Mouse (Mus musculus): ENCODE data around the gene Dido1. TPM values are rescaled to one million over a fixed set of nuclear protein-coding genes. Genes with fewer than 3 reads are reported as not detected.

Dido1 gene
- polyA plus RNA-seq, 1 experiment from 2014 or later = 31.7 TPM

- no peaks in the 10 kb centered on the region for H3K9me3 ChIP-seq
- ATAC-seq (ENCODE audit: borderline replicate concordance, extremely low read depth, low FRiP score, low TSS enrichment) = no peak
- no peaks in the 10 kb centered on the region for H3K4me1 ChIP-seq
- H3K27me3 ChIP-seq = no peaks in the 10 kb centered on the region
- no peak overlapping the region for H3K4me2 ChIP-seq
- H3K9ac ChIP-seq = no peak overlapping the region
- H3K36me3 ChIP-seq = peaks cover 9% of the 10 kb centered on the region
- no peak overlapping the region for H3K27ac ChIP-seq
- H3K4me3 ChIP-seq = no peak overlapping the region
- 89% methylated on average over 5 of the region's 5 CpGs for WGBS
These were observed 49.3 kb downstream of the Dido1 start for GRCm38 (mm10) chr2:180660521-180660920.

DNA sequence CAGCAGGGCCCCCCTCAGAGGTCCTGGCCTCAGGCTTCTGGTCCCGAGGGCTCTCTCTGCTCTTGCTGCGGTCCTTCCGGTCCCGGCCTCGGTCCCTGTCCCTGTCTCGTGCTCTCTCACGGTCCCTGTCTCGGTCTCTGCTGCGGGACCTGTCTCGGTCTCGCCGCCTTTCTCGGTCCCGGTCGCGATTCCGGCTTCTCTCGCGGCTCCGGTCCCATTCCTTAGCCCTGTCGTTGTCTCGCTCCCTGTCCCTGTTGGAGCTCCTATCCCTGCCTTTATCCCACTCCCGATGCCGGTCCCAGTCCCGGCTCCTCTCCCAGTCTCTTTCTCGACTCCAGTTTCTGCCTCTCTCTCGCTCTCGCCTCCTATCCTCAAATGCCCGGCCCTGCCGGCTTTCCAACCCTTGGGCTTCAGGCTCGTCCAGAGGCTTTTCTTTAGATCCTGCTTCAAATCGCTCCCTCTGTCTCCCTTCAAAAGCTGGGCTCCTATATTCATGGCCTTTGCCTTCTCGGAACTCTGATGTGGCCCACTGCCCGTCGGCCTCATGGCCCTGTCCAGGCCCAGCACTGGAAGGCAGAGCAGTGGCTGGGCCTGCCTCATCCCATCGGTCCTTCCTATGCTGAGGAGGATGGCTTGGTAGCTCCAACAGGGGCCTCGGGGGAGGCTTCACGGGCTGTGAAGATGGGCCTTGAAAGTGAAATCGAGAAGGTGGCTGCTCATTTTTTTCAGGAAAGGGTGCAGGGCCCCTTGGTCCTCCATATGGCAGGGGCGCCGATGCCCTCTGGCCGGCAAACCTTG is 50.2 kb downstream of the Dido1 start:
- Histone ChIP-seq H3K36me3 (peaks cover 9% of the 10 kb centered on the region; the same call in 1 of the 2 replicates), H3K27me3 (no peaks in the 10 kb centered on the region), H3K9me3 (no peaks in the 10 kb centered on the region), H3K9ac (0 out of 2 replicates have a peak overlapping the region, but pooled peaks have one; percentile 13), H3K4me2 (peak overlapping the region; percentile 13), H3K27ac (no peak overlapping the region), H3K4me1 (no peaks in the 10 kb centered on the region), H3K4me3 (no peak overlapping the region)
- 36% methylated on average over 42 of the region's 42 CpGs for WGBS
- no peak for ATAC-seq (ENCODE audit: borderline replicate concordance, extremely low read depth, low FRiP score, low TSS enrichment)

DNA sequence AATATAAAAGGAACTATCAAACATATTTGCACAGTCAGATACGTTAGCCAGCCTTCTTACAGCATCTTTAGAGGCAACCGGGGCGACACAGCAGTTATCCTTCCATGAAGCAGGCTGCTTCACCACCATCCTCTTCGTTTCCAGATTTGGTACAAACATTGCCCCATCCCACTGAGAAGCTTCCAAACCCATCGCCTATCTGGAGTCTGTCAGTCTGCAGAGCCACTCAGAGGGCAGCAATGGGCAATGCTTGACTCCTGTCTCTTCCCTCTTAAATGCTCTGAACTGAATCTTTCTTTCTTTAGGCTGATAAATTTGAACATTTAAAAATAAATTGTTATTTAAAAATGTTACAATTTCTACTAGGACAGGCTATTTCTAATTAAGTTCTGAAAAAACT is 51.4 kb downstream of the Dido1 start:
- Histone ChIP-seq H3K4me2 (no peak overlapping the region), H3K27me3 (no peaks in the 10 kb centered on the region), H3K27ac (no peak overlapping the region), H3K9ac (no peak overlapping the region), H3K36me3 (peaks cover 9% of the 10 kb centered on the region; the same call in 1 of the 2 replicates), H3K4me1 (no peaks in the 10 kb centered on the region), H3K4me3 (no peak overlapping the region), H3K9me3 (no peaks in the 10 kb centered on the region)
- no peak for ATAC-seq (ENCODE audit: borderline replicate concordance, extremely low read depth, low FRiP score, low TSS enrichment)
- WGBS = 90% methylated on average over 5 of the region's 5 CpGs

DNA sequence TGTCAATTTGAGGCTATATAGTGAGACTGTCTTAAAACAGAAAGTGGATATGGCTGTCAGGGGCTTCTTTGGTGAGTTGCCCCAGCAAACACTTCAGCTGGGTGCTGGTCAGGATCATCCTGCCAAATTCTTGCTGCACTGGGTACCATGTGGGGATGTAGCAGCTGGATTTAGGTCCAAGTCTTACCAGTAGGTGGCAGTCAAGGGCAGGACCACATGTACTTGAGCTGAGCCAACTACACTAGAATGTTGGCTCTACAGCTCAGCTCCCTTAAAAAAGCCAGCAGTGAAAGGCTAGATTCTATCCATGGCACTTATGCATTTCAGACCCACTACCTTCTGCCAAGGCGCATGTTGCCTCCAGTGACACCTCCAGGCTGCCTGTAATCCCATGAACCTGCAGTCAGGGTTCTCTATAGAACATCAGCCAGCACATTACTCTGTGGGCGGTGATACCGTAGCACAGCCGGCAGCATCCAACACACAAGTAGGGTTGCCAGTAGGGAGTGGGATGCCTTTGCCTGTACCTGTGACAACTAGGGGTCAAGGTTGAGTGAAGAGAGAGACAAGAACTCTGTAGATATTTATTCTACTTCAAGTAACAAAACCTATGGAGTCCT is 52.3 kb downstream of the Dido1 start:
- WGBS = 71% methylated on average over 4 of the region's 4 CpGs
- Histone ChIP-seq H3K4me2 (no peak overlapping the region), H3K9me3 (no peaks in the 10 kb centered on the region), H3K36me3 (peaks cover 8% of the 10 kb centered on the region; the same call in 1 of the 2 replicates), H3K4me3 (no peak overlapping the region), H3K27me3 (no peaks in the 10 kb centered on the region; the same call in 1 of the 2 replicates), H3K9ac (no peak overlapping the region), H3K4me1 (no peaks in the 10 kb centered on the region), H3K27ac (no peak overlapping the region)
- ATAC-seq (ENCODE audit: borderline replicate concordance, extremely low read depth, low FRiP score, low TSS enrichment) = no peak

GRCm38 (mm10) chr2:180655150-180655549 is 54.6 kb downstream of the Dido1 start:
- ATAC-seq (ENCODE audit: borderline replicate concordance, extremely low read depth, low FRiP score, low TSS enrichment) = no peak
- Histone ChIP-seq H3K36me3 (no peaks in the 10 kb centered on the region), H3K4me2 (no peak overlapping the region), H3K4me3 (no peak overlapping the region), H3K4me1 (no peaks in the 10 kb centered on the region), H3K9ac (no peak overlapping the region), H3K27me3 (no peaks in the 10 kb centered on the region; the same call in 1 of the 2 replicates), H3K9me3 (no peaks in the 10 kb centered on the region), H3K27ac (no peak overlapping the region)
- 62% methylated on average over 6 of the region's 6 CpGs for WGBS

DNA sequence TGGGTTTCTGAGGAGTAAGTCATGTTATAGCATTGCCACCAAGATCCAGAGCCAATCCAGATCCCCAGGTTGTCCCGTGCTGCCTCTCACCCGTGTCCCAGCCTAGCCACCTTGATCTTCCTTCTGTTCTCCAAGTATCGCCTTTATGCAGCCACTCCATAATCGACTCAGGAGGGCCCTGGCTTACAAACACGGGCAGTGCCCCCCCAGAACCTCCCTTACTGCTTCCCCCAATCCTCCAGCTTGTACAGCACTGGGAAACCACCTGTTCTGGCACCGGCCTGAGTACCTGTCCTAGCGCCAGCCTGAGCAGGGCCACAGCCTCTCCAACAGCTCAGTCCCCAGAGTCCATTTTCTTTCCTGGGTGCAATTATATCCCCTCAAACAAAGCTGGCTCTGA is 55.1 kb downstream of the Dido1 start:
- H3K9me3 ChIP-seq = no peaks in the 10 kb centered on the region

DNA sequence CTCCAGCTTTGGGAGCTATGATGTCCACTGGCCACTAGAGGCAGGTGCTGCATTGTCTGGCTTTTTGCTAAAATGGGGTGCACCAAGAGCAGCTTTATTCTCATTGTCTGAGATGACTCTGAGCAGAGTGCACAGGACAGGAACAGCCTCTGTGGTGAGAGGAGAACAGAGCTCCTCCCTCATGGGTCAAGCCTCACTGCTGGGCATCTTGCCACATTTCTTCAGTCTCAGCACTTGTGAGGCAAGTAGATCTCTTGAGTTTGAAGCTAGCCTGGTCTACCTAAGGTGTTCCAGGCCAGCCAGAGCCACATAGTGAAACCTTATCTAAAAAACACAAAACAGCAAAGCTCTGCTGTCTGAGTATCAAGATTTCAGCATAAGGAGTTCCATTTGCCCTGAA is 63.0 kb downstream of the Dido1 start:
- ATAC-seq (ENCODE audit: borderline replicate concordance, extremely low read depth, low FRiP score, low TSS enrichment) = no peak
- no peak overlapping the region for H3K4me2 ChIP-seq
- H3K4me3 ChIP-seq = no peak overlapping the region
- H3K4me1 ChIP-seq = no peaks in the 10 kb centered on the region
- peaks cover 9% of the 10 kb centered on the region for H3K9me3 ChIP-seq
- peaks cover 31% of the 10 kb centered on the region for H3K27me3 ChIP-seq
- H3K27ac ChIP-seq = no peak overlapping the region
- H3K36me3 ChIP-seq = no peaks in the 10 kb centered on the region
- no peak overlapping the region for H3K9ac ChIP-seq

More for the DNA sequence above, 55.1 kb downstream of the Dido1 start:
- Histone ChIP-seq H3K4me2 (no peak overlapping the region), H3K27ac (no peak overlapping the region), H3K36me3 (no peaks in the 10 kb centered on the region), H3K9ac (no peak overlapping the region), H3K4me1 (no peaks in the 10 kb centered on the region), H3K4me3 (no peak overlapping the region), H3K27me3 (no peaks in the 10 kb centered on the region; the same call in 1 of the 2 replicates)
- WGBS = 79% methylated on average over 7 of the region's 7 CpGs
- no peak for ATAC-seq (ENCODE audit: borderline replicate concordance, extremely low read depth, low FRiP score, low TSS enrichment)

DNA sequence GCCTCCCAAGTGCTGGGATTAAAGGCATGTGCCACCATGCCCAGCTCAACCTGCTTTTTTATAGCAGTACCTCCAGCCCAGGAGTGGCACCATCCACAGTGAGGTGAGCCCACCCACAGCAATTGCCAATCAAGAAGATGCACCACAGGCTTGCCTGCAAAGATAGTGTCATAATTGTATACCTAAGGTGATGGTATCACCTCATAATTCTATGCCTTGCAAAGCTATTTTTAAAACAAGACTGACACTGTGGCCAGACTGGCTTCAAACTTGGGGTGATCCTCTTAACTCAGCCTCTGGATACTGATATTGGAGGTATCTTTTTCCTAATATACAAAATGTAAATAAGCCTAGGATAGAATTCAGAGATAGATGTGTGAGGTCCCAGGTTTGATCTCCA is 66.2 kb downstream of the Dido1 start:
- H3K9me3 ChIP-seq = peaks cover 9% of the 10 kb centered on the region
- H3K27me3 ChIP-seq = peaks cover 57% of the 10 kb centered on the region

GRCm38 (mm10) chr2:180642555-180643260 is 67.1 kb downstream of the Dido1 start, which contains the start of gene Tcfl5:
Tcfl5 (minus strand) TSS chr2:180642708.
- Histone ChIP-seq H3K9me3 (peaks cover 9% of the 10 kb centered on the region), H3K36me3 (no peaks in the 10 kb centered on the region), H3K4me1 (no peaks in the 10 kb centered on the region), H3K27me3 (peaks cover 61% of the 10 kb centered on the region), H3K9ac (no peak within 1 kb of the TSS), H3K27ac (no peak within 1 kb of the TSS), H3K4me3 (peak within 1 kb of the TSS; percentile 34), H3K4me2 (peak within 1 kb of the TSS; percentile 53)
- 8% methylated on average over 38 of the region's 56 CpGs for WGBS
- no peak; the same call in 1 of the 2 replicates for ATAC-seq (ENCODE audit: borderline replicate concordance, extremely low read depth, low FRiP score, low TSS enrichment)

More for the DNA sequence above, 66.2 kb downstream of the Dido1 start:
- Histone ChIP-seq H3K36me3 (no peaks in the 10 kb centered on the region), H3K4me3 (no peak overlapping the region), H3K9ac (no peak overlapping the region), H3K4me2 (no peak overlapping the region), H3K27ac (no peak overlapping the region), H3K4me1 (no peaks in the 10 kb centered on the region)
- ATAC-seq (ENCODE audit: borderline replicate concordance, extremely low read depth, low FRiP score, low TSS enrichment) = no peak

- Histone ChIP-seq H3K4me1 (no peaks in the 10 kb centered on the region), H3K4me3 (peak overlapping the region; percentile 34), H3K9ac (no peak overlapping the region), H3K9me3 (peaks cover 9% of the 10 kb centered on the region), H3K4me2 (peak overlapping the region; percentile 53), H3K36me3 (no peaks in the 10 kb centered on the region), H3K27me3 (peaks cover 61% of the 10 kb centered on the region), H3K27ac (no peak overlapping the region)
- WGBS = 2% methylated on average over 82 of the region's 112 CpGs
- peak; percentile 57; the same call in 1 of the 2 replicates for ATAC-seq (ENCODE audit: borderline replicate concordance, extremely low read depth, low FRiP score, low TSS enrichment)
These were observed 67.9 kb downstream of the Dido1 start for GRCm38 (mm10) chr2:180641576-180642554.

- no peak for ATAC-seq (ENCODE audit: borderline replicate concordance, extremely low read depth, low FRiP score, low TSS enrichment)
- 65% methylated on average over 2 of the region's 2 CpGs for WGBS
- H3K4me1 ChIP-seq = no peaks in the 10 kb centered on the region
These were observed 97.9 kb downstream of the Dido1 start for GRCm38 (mm10) chr2:180611882-180612281.

More at GRCm38 (mm10) chr2:180611882-180612281, 97.9 kb downstream of the Dido1 start:
- H3K9me3 ChIP-seq = no peaks in the 10 kb centered on the region
- no peaks in the 10 kb centered on the region for H3K36me3 ChIP-seq
- H3K4me2 ChIP-seq = no peak overlapping the region
- no peak overlapping the region for H3K9ac ChIP-seq
- H3K27ac ChIP-seq = no peak overlapping the region
- H3K27me3 ChIP-seq = no peaks in the 10 kb centered on the region
- no peak overlapping the region for H3K4me3 ChIP-seq
